Mouse (Mus musculus) erythroblast, embryonic 14.5 days (primary cell): ENCODE results near the gene Vav3.

Experiments used
- GATA1 ChIP-seq: IDR thresholded peaks from 2 replicates; pipeline ENCODE4 v1.6.1; 2012; ENCODE audit warnings: low read length, inconsistent platforms, mixed read lengths
- TAL1 ChIP-seq: IDR thresholded peaks from 3 replicates; pipeline ENCODE4 v1.6.1; 2012; ENCODE audit warnings: low read length, inconsistent platforms, mixed read lengths

GRCm38 (mm10) chr3:109353814-109354213 is 13.4 kb downstream of the Vav3 start:
- TF ChIP-seq GATA1 (no peak), TAL1 (no peak)
